ENCODE assay signal across 16 mouse cellular contexts in the genomic region with DNA sequence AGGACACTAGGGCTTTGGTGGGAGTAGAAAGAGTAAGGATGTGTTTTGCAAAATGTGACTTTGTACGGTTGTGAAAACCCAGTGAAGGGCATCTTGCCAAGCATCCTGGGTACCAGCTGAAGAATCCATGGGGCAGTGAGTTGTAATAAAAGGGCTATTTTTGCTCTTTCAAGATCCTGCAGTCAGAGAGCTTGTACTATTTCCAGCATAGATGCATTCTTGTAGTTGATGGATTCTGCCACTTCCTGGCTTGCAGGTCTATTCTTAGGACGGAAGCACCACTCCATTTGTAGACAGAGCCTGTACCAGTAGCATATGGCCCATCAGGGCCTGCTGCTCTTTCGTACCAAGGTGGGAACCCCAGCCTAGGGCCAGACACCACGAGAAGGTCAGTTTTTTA. TPM values are rescaled to one million over a fixed set of nuclear protein-coding genes. Genes with fewer than 3 reads are reported as not detected.
DNase-seq lines count a peak whose midpoint lies in the region; ATAC-seq and TF ChIP-seq lines count a peak whose summit lies in the region.
"Had no signal": no experiment of that assay in that cellular context is flagged by ENCODE, and none has a peak within 500 bp of the region (broad histone marks: within the 10 kb centered on the region; RNA-seq: fewer than 3 reads in every experiment).

No protein-coding gene starts in this region.

- no peak for DNase-seq in heart, adult 11 months
- DNase-seq in liver, embryonic 11.5 days (ENCODE audit: low spot score) = no peak
- DNase-seq in liver = no peak
- peak; percentile 73 for DNase-seq in cerebellum, adult 9-11 months
- no peak for DNase-seq in gastrocnemius, postnatal 4 days (ENCODE audit: low spot score in 2 of 2)
- DNase-seq: B cell, adult 2 months; forebrain, postnatal 0 days; kidney, adult 2 months; kidney, postnatal 4 days had no signal

- no peak overlapping the region for H3K4me2 ChIP-seq in heart, embryonic 12.5 days
- H3K4me2 ChIP-seq in liver, embryonic 11.5 days = no peak overlapping the region
- H3K4me2 ChIP-seq in liver, embryonic 16.5 days (ENCODE audit: low read depth, low read length) = no peak overlapping the region
- no peak overlapping the region for H3K4me2 ChIP-seq in intestine, postnatal 0 days (replicated peaks; ENCODE audit: low read depth)
- H3K4me2 ChIP-seq: embryonic facial prominence, embryonic 12.5 days; lung, embryonic 15.5 days; midbrain, embryonic 15.5 days had no signal

- no peak for ATAC-seq in heart, embryonic 12.5 days (ENCODE audit: insufficient number of reproducible peaks, low FRiP score)
- no peak for ATAC-seq in liver, embryonic 11.5 days (replicated peaks; ENCODE audit: low FRiP score)
- ATAC-seq in liver, embryonic 16.5 days (ENCODE audit: low read depth) = no peak
- no peak for ATAC-seq in intestine, postnatal 0 days
- ATAC-seq: forebrain, postnatal 0 days; midbrain, embryonic 15.5 days; Patski had no signal

- no peak overlapping the region for H3K9ac ChIP-seq in heart, embryonic 12.5 days
- H3K9ac ChIP-seq in liver, embryonic 11.5 days (ENCODE audit: low read depth, low read length) = peak overlapping the region; percentile 20; the same call in 1 of the 2 replicates
- no peak overlapping the region for H3K9ac ChIP-seq in liver, embryonic 16.5 days (ENCODE audit: low read depth, low read length)
- H3K9ac ChIP-seq in intestine, postnatal 0 days (ENCODE audit: low read depth, low read length) = no peak overlapping the region
- H3K9ac ChIP-seq: embryonic facial prominence, embryonic 12.5 days; forebrain, postnatal 0 days; lung, embryonic 15.5 days; midbrain, embryonic 15.5 days had no signal

- 40% methylated on average over 4 of the region's 4 CpGs for WGBS in heart, embryonic 12.5 days
- 78% methylated on average over 4 of the region's 4 CpGs for WGBS in liver, embryonic 11.5 days
- WGBS in liver, embryonic 16.5 days (ENCODE audit: insufficient replicate concordance) = 79% methylated on average over 4 of the region's 4 CpGs
- WGBS in intestine, postnatal 0 days = 74% methylated on average over 4 of the region's 4 CpGs

- no peak for TF ChIP-seq CTCF in intestine, postnatal 0 days (IDR thresholded peaks at IDR 0.05; ENCODE audit: low read depth)

- H3K4me3 ChIP-seq in heart, embryonic 12.5 days = no peak overlapping the region
- H3K4me3 ChIP-seq in liver, embryonic 11.5 days (ENCODE audit: low read depth, low read length) = no peak overlapping the region
- H3K4me3 ChIP-seq in liver, embryonic 16.5 days (ENCODE audit: low read depth, low read length) = no peak overlapping the region
- no peak overlapping the region for H3K4me3 ChIP-seq in intestine, postnatal 0 days (ENCODE audit: low read depth, low read length)
- H3K4me3 ChIP-seq: embryonic facial prominence, embryonic 12.5 days; lung, embryonic 15.5 days; midbrain, embryonic 15.5 days had no signal

- peaks cover 71% of the 10 kb centered on the region for H3K4me1 ChIP-seq in heart, embryonic 12.5 days (replicated peaks)
- peaks cover 63% of the 10 kb centered on the region for H3K4me1 ChIP-seq in liver, embryonic 11.5 days (replicated peaks; ENCODE audit: control insufficient read depth, insufficient read depth, low read length)
- H3K4me1 ChIP-seq in liver, embryonic 16.5 days (ENCODE audit: control insufficient read depth, low read depth, low read length) = peaks cover 76% of the 10 kb centered on the region
- no peaks in the 10 kb centered on the region for H3K4me1 ChIP-seq in intestine, postnatal 0 days (replicated peaks; ENCODE audit: control insufficient read depth, insufficient read depth, low read length)
- H3K4me1 ChIP-seq: embryonic facial prominence, embryonic 12.5 days had no signal

- H3K9me3 ChIP-seq in heart, embryonic 12.5 days (replicated peaks) = no peaks in the 10 kb centered on the region
- no peaks in the 10 kb centered on the region for H3K9me3 ChIP-seq in liver, embryonic 11.5 days (ENCODE audit: control insufficient read depth, low read length)
- no peaks in the 10 kb centered on the region for H3K9me3 ChIP-seq in liver, embryonic 16.5 days (replicated peaks; ENCODE audit: control insufficient read depth, low read length)
- H3K9me3 ChIP-seq in intestine, postnatal 0 days (ENCODE audit: control insufficient read depth) = no peaks in the 10 kb centered on the region
- H3K9me3 ChIP-seq: embryonic facial prominence, embryonic 12.5 days; lung, embryonic 15.5 days; midbrain, embryonic 15.5 days had no signal

- peaks cover 22% of the 10 kb centered on the region for H3K36me3 ChIP-seq in heart, embryonic 12.5 days
- H3K36me3 ChIP-seq in liver, embryonic 11.5 days (ENCODE audit: control insufficient read depth, insufficient read depth, low read length) = peaks cover 17% of the 10 kb centered on the region
- H3K36me3 ChIP-seq in liver, embryonic 16.5 days (ENCODE audit: control insufficient read depth, insufficient read depth) = peaks cover 51% of the 10 kb centered on the region
- H3K36me3 ChIP-seq in intestine, postnatal 0 days (ENCODE audit: control insufficient read depth, insufficient read depth) = no peaks in the 10 kb centered on the region
- H3K36me3 ChIP-seq: embryonic facial prominence, embryonic 12.5 days; lung, embryonic 15.5 days; midbrain, embryonic 15.5 days had no signal

- no peaks in the 10 kb centered on the region for H3K27me3 ChIP-seq in heart, embryonic 12.5 days (replicated peaks)
- H3K27me3 ChIP-seq in liver, embryonic 11.5 days (replicated peaks; ENCODE audit: control insufficient read depth, insufficient read depth, low read length) = no peaks in the 10 kb centered on the region
- H3K27me3 ChIP-seq in liver, embryonic 16.5 days (ENCODE audit: control insufficient read depth, insufficient read depth, low read depth, low read length) = no peaks in the 10 kb centered on the region
- H3K27me3 ChIP-seq in intestine, postnatal 0 days (replicated peaks; ENCODE audit: control insufficient read depth, insufficient read depth, low read length) = no peaks in the 10 kb centered on the region
- H3K27me3 ChIP-seq: embryonic facial prominence, embryonic 12.5 days; lung, embryonic 15.5 days; midbrain, embryonic 15.5 days; Patski had no signal

- peak overlapping the region; percentile 99 for H3K27ac ChIP-seq in heart, embryonic 12.5 days (ENCODE audit: poor library complexity, severe bottlenecking)
- H3K27ac ChIP-seq in liver, embryonic 11.5 days (ENCODE audit: low read depth, low read length) = peak overlapping the region; percentile 98
- H3K27ac ChIP-seq in liver, embryonic 16.5 days (ENCODE audit: low read length) = peak overlapping the region; percentile 99
- H3K27ac ChIP-seq in intestine, postnatal 0 days (ENCODE audit: low read depth, low read length) = no peak overlapping the region
- H3K27ac ChIP-seq: embryonic facial prominence, embryonic 12.5 days; lung, embryonic 15.5 days; midbrain, embryonic 15.5 days had no signal

RNA-seq across cellular contexts. Expression of gene Gmpr, which starts 21.5 kb away (rescaled TPM):
- 165 and 166 TPM in 2 replicates for polyA plus RNA-seq in heart, embryonic 12.5 days (2016; fragmentation: Nextera tagmentation; extraction: Ambion mirVana)
- 200 and 221 TPM in 2 replicates for polyA plus RNA-seq in liver, embryonic 11.5 days (2014; fragmentation: Nextera tagmentation; extraction: Ambion mirVana)
- polyA plus RNA-seq in liver, embryonic 16.5 days (2015; fragmentation: Nextera tagmentation; extraction: Ambion mirVana) = 212 and 220 TPM in 2 replicates
- 20.5 and 22.5 TPM in 2 replicates for polyA plus RNA-seq in intestine, postnatal 0 days (2015; fragmentation: Nextera tagmentation; extraction: Ambion mirVana)
- 100 to 1,000 TPM; 164 to 171 TPM for total RNA-seq in gastrocnemius, postnatal 4 days (2021)
